Mouse (Mus musculus): ENCODE data around the gene Tnrc6b.

GRCm38 (mm10) chr15:80800201-80800600 is 89.1 kb downstream of the Tnrc6b start:
- TF ChIP-seq CTCF (IDR thresholded peaks at IDR 0.05; ENCODE audit: low read depth, low read length) (no peak), POLR2A (IDR thresholded peaks at IDR 0.05; ENCODE audit: insufficient read depth, low read length) (no peak)

Measured in ES-Bruce4 (cell line).